Mouse (Mus musculus) CD8-positive naive resting alpha-beta T cell, adult 2 months (primary cell): ENCODE data around the gene Tnik.

ENCODE experiments used
- DNase-seq, 2 experiments: peaks; one replicate each; pipeline ENCODE4 v3.0.0; 2022; ENCODE audit warnings: low read depth in 2 of 2, low spot score in 2 of 2

The Tnik gene

GRCm38 (mm10) chr3:28399593-28400216 is 136.7 kb downstream of the Tnik start:
- DNase-seq = no peak

- no peak for DNase-seq
Observed at GRCm38 (mm10) chr3:28401335-28401734, 138.3 kb downstream of the Tnik start.

- peak; percentile 67 for DNase-seq
Observed at GRCm38 (mm10) chr3:28402221-28402620, 139.2 kb downstream of the Tnik start.

GRCm38 (mm10) chr3:28405391-28405790 is 142.4 kb downstream of the Tnik start:
- no peak for DNase-seq

GRCm38 (mm10) chr3:28408859-28409459 is 145.9 kb downstream of the Tnik start:
- DNase-seq = no peak

GRCm38 (mm10) chr3:28410269-28410668 is 147.3 kb downstream of the Tnik start:
- DNase-seq = peak in 1 of 2 experiments; percentile 6

GRCm38 (mm10) chr3:28415986-28416385 is 153.0 kb downstream of the Tnik start:
- no peak for DNase-seq

- no peak for DNase-seq
Observed at GRCm38 (mm10) chr3:28417091-28417715, 154.2 kb downstream of the Tnik start.

GRCm38 (mm10) chr3:28420194-28420593 is 157.2 kb downstream of the Tnik start:
- no peak for DNase-seq

GRCm38 (mm10) chr3:28420698-28421097 is 157.7 kb downstream of the Tnik start:
- DNase-seq = no peak

- no peak for DNase-seq
Observed at GRCm38 (mm10) chr3:28421798-28422197, 158.8 kb downstream of the Tnik start.

- DNase-seq = no peak
Observed at GRCm38 (mm10) chr3:28422221-28422620, 159.2 kb downstream of the Tnik start.

GRCm38 (mm10) chr3:28425911-28426310 is 162.9 kb downstream of the Tnik start:
- no peak for DNase-seq

- no peak for DNase-seq
Observed at GRCm38 (mm10) chr3:28431459-28431858, 168.4 kb downstream of the Tnik start.

GRCm38 (mm10) chr3:28432321-28432720 is 169.3 kb downstream of the Tnik start:
- no peak for DNase-seq

- DNase-seq = no peak
Observed at GRCm38 (mm10) chr3:28435478-28435877, 172.5 kb downstream of the Tnik start.

GRCm38 (mm10) chr3:28437429-28437828 is 174.4 kb downstream of the Tnik start:
- no peak for DNase-seq

- no peak for DNase-seq
Observed at GRCm38 (mm10) chr3:28441545-28441944, 178.5 kb downstream of the Tnik start.

- no peak for DNase-seq
Observed at GRCm38 (mm10) chr3:28442116-28442515, 179.1 kb downstream of the Tnik start.

- DNase-seq = no peak
Observed at GRCm38 (mm10) chr3:28447950-28448349, 184.9 kb downstream of the Tnik start.

- no peak for DNase-seq
Observed at GRCm38 (mm10) chr3:28453458-28453857, 190.4 kb downstream of the Tnik start.

GRCm38 (mm10) chr3:28456842-28457241 is 193.8 kb downstream of the Tnik start:
- DNase-seq = no peak

- DNase-seq = no peak
Observed at GRCm38 (mm10) chr3:28457517-28457916, 194.5 kb downstream of the Tnik start.
